13 mouse cellular contexts compared by ENCODE assay signal in genomic region chr17:40877741-40878140, GRCm38 (mm10). TPM values are rescaled to one million over a fixed set of nuclear protein-coding genes. Genes with fewer than 3 reads are reported as not detected.
DNase-seq lines count a peak whose midpoint lies in the region; ATAC-seq lines count a peak whose summit lies in the region.
"Had no signal": no experiment of that assay in that cellular context is flagged by ENCODE, and none has a peak within 500 bp of the region (broad histone marks: within the 10 kb centered on the region; RNA-seq: fewer than 3 reads in every experiment).

No protein-coding gene starts in this region.

- ATAC-seq in kidney, embryonic 14.5 days (ENCODE audit: low FRiP score, low TSS enrichment) = no peak
- no peak for ATAC-seq in liver, embryonic 13.5 days (ENCODE audit: low read depth)

- no peak overlapping the region for H3K4me3 ChIP-seq in kidney, embryonic 14.5 days (ENCODE audit: low read length)
- H3K4me3 ChIP-seq in liver, embryonic 13.5 days (replicated peaks) = no peak overlapping the region

- H3K4me1 ChIP-seq in kidney, embryonic 14.5 days (ENCODE audit: control insufficient read depth, insufficient read depth, low read length) = no peaks in the 10 kb centered on the region; the same call in 1 of the 2 replicates
- peaks cover 35% of the 10 kb centered on the region for H3K4me1 ChIP-seq in liver, embryonic 13.5 days (replicated peaks)

- H3K9ac ChIP-seq in kidney, embryonic 14.5 days (ENCODE audit: low read depth, low read length) = no peak overlapping the region
- H3K9ac ChIP-seq in liver, embryonic 13.5 days = no peak overlapping the region

- no peaks in the 10 kb centered on the region for H3K36me3 ChIP-seq in kidney, embryonic 14.5 days (ENCODE audit: control insufficient read depth, insufficient read depth, low read length)
- no peaks in the 10 kb centered on the region for H3K36me3 ChIP-seq in liver, embryonic 13.5 days
- H3K36me3 ChIP-seq: G1E had no signal

- intact Hi-C loops in left cerebral cortex, postnatal 10 days (cut with DNase I) = no loop called here

- 52% methylated on average over 3 of the region's 3 CpGs for WGBS in kidney, embryonic 14.5 days
- 22% methylated on average over 3 of the region's 3 CpGs for WGBS in liver, embryonic 13.5 days (ENCODE audit: insufficient replicate concordance)

- no peaks in the 10 kb centered on the region for H3K9me3 ChIP-seq in kidney, embryonic 14.5 days (ENCODE audit: control insufficient read depth, low read length)
- H3K9me3 ChIP-seq in liver, embryonic 13.5 days (replicated peaks) = no peaks in the 10 kb centered on the region
- H3K9me3 ChIP-seq: G1E had no signal

- H3K4me2 ChIP-seq in kidney, embryonic 14.5 days (replicated peaks; ENCODE audit: low read depth, low read length) = peak overlapping the region; percentile 21; the same call in 1 of the 2 replicates
- H3K4me2 ChIP-seq in liver, embryonic 13.5 days = peak overlapping the region; percentile 90

- H3K27ac ChIP-seq in kidney, embryonic 14.5 days (ENCODE audit: low read depth, low read length) = no peak overlapping the region
- H3K27ac ChIP-seq in liver, embryonic 13.5 days = no peak overlapping the region

- H3K27me3 ChIP-seq in kidney, embryonic 14.5 days (ENCODE audit: control insufficient read depth, insufficient read depth, low read length) = no peaks in the 10 kb centered on the region
- no peaks in the 10 kb centered on the region for H3K27me3 ChIP-seq in liver, embryonic 13.5 days

- no peak for DNase-seq in kidney, adult 9 months
- DNase-seq in 416B (ENCODE audit: low read depth) = peak; percentile 15
- peak; percentile 12 for DNase-seq in R1 (ENCODE audit: low read depth, low spot score)
- DNase-seq in liver, embryonic 13.5 days = no peak
- no peak for DNase-seq in left cerebral cortex, postnatal 10 days (ENCODE audit: extremely low spot score in 1 of 2, low spot score in 2 of 2)
- DNase-seq in thymus, postnatal 25 days = no peak
- DNase-seq: adrenal gland, postnatal 10 days; cerebellum, adult 11-12 months; right cerebral cortex, postnatal 14 days had no signal

RNA-seq across cellular contexts. Expression of gene 9130008F23Rik, which starts 2.6 kb away (rescaled TPM):
- polyA plus RNA-seq in kidney, embryonic 14.5 days (2014; fragmentation: Nextera tagmentation; extraction: Ambion mirVana) = 1.4 and 1.8 TPM in 2 replicates
- 0.42 and 0.78 TPM in 2 replicates for polyA plus RNA-seq in liver, embryonic 13.5 days (2015; fragmentation: Nextera tagmentation; extraction: Ambion mirVana)
- under 1 TPM; 0.43 to 0.56 TPM for total RNA-seq in left cerebral cortex, postnatal 10 days (2021)

RNA-seq across cellular contexts. Expression of gene Glyatl3, which starts 36.4 kb away (rescaled TPM):
- polyA plus RNA-seq in kidney, embryonic 14.5 days (2014; fragmentation: Nextera tagmentation; extraction: Ambion mirVana) = not detected in 2 replicates
- not detected in 2 replicates for polyA plus RNA-seq in liver, embryonic 13.5 days (2015; fragmentation: Nextera tagmentation; extraction: Ambion mirVana)
- not detected for total RNA-seq in left cerebral cortex, postnatal 10 days (2021)
- total RNA-seq: adrenal gland, postnatal 10 days; G1E; hematopoietic stem cell, adult 5-6 weeks had no signal
- polyA plus RNA-seq: G1E; neural tube, embryonic 11.5 days had no signal

RNA-seq across cellular contexts. Expression of gene Mut, which starts 56.7 kb away (rescaled TPM):
- 29.6 and 49.3 TPM in 2 replicates for polyA plus RNA-seq in kidney, embryonic 14.5 days (2014; fragmentation: Nextera tagmentation; extraction: Ambion mirVana)
- 26.8 and 33.5 TPM in 2 replicates for polyA plus RNA-seq in liver, embryonic 13.5 days (2015; fragmentation: Nextera tagmentation; extraction: Ambion mirVana)
- total RNA-seq in left cerebral cortex, postnatal 10 days (2021) = 10 to 100 TPM; 30.9 to 35.6 TPM

RNA-seq across cellular contexts. Expression of gene Cenpq, which starts 57.1 kb away (rescaled TPM):
- 33.8 and 47.9 TPM in 2 replicates for polyA plus RNA-seq in kidney, embryonic 14.5 days (2014; fragmentation: Nextera tagmentation; extraction: Ambion mirVana)
- 28.3 and 35.7 TPM in 2 replicates for polyA plus RNA-seq in liver, embryonic 13.5 days (2015; fragmentation: Nextera tagmentation; extraction: Ambion mirVana)
- total RNA-seq in left cerebral cortex, postnatal 10 days (2021) = 1 to 10 TPM; 6.7 to 6.9 TPM

Comparison
In these comparisons a context has a peak if more than half of its experiments do, and no peak if none do; other contexts are left out.
1. DNase-seq: peak in 416B (single experiment) and R1 (single experiment); none in kidney, adult 9 months (single experiment), liver, embryonic 13.5 days (single experiment), left cerebral cortex, postnatal 10 days (0 of 2) and thymus, postnatal 25 days (single experiment).